Mouse (Mus musculus) brain, adult 2 months (tissue): Measurements from ENCODE around the gene Neb.

ENCODE experiments used
- DNase-seq: peaks from one replicate; pipeline ENCODE4 v3.0.0; 2011; ENCODE audit warnings: low read depth, low spot score

Gene Neb

GRCm38 (mm10) chr2:52306635-52307034 lies 71.6 kb downstream of the Neb start:
- DNase-seq = no peak

DNA sequence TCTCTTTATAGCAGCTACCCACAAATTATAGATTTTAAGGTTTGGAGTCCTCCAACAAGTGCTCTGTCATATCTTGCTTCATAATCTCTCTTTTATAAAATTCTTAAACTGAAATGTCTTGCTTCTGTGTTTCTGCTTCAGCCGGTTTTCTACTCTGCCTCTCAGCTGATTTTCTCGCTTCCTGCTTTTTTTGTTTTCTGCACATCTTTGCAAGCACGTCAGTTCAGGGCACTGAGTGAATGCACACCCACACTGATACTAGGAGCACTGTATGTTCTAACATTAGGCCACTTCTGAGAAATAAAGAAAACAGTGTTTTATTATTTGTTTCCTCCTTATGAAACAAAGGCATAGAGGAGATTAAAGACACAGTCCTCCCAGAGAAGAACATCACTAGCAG lies 73.7 kb downstream of the Neb start:
- DNase-seq = peak; percentile 14

- DNase-seq = peak; percentile 48
Observed at GRCm38 (mm10) chr2:52303405-52303804, 74.9 kb downstream of the Neb start.

- no peak for DNase-seq
Observed at GRCm38 (mm10) chr2:52297969-52298368, 80.3 kb downstream of the Neb start.

DNA sequence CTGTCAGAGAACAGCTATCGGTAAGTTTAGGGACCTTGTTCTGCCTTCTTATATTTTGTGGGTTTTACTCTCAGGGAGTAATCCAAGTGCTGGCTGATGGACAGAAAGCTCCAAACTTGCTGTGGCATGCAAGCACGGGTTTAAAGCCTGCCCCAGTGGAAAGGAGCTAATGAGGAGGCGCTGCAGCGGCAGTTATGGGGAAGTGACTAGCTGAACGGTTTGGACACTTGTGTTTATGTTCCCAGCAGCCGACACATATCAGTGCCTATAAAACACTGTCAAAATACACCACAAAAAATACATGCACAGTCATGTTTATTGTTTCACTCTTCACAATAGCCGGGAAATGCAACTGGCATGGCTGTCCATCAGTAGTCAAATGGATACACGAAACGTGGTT lies 81.5 kb downstream of the Neb start:
- no peak for DNase-seq

DNA sequence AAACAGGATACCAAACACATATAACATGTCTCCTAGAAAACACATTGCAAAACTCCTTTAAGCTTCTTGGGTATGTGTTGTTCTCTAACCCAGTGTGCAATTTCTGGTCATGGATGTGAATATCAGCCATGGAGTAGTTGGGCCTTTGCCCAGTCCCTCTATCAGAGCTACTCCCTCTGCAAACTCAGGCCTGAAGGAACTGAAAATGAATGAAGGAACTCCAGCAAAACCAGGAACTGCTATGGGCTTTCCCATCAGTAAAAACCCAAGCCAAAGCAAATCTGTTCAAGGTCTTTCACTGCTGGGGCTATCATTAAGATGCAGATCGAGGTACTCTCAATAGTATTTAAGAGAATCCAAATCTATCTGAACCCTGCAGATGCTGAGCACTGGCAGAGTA lies 90.8 kb downstream of the Neb start:
- DNase-seq = no peak

- peak; percentile 56 for DNase-seq
Observed at GRCm38 (mm10) chr2:52286421-52286820, 91.9 kb downstream of the Neb start.

DNA sequence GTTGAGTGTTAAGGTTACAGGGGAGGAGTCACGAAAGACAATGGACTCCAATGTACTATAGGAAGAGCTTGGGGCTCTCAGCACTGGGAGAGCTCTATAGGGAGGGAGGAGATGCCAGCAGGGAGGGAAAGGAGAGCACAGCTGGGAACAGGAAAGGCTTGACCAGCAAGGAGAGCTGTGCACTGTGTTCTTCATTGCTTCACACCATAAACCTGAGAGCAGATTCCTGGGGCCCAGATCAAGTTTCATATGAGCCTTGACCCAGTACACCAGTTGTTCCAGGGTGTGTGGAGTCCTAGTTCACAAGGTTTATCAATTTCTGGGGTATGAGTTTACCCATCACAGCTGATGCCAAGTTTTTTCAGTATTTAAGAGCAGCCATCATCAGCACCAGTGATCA lies 106.1 kb downstream of the Neb start:
- DNase-seq = no peak

- no peak for DNase-seq
Observed at GRCm38 (mm10) chr2:52270911-52271310, 107.4 kb downstream of the Neb start.

- DNase-seq = peak; percentile 87
Observed at GRCm38 (mm10) chr2:52262149-52262548, 116.1 kb downstream of the Neb start.

DNA sequence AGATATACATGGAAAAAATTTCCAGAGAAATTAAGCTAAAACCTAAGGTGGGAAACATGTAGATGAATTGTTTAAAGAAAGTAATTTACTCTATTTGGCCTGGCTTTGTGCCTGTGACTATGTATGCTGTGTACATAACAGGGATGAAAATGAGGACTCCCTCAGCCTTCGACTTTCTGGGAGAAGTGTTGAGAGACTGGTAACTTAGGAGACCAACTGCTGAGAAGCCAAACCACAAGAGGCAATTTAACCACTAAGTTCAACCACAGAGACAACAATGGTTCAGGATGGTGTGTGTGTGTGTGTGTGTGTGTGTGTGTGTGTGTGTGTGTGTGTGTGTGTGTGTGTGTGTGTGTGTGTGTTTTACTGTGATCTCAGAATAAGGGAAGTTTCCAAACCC lies 126.2 kb downstream of the Neb start:
- DNase-seq = no peak

DNA sequence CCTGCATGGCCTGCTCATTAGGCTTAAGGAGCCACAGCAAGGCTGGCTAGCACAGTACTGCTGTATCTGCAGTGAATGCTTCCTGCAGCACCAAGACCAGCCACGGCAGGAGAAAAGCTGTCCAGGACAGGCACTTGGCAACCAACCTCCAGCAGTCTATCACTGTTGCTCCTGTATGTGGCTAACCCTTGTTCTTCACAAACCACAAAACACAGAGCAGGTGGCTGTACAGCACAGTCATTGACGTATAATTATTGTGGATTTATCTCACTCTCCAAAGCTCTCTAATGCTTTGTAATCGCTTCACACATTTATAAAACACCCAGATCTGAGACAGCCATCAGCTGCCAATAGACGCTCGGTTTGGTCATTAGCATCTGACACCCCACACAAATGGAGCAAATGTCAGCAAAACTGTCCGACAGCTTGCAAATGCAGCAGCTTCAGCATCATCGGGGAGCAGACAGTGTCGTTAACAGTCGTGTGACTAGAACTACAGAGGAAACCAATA lies 129.9 kb downstream of the Neb start:
- DNase-seq = peak; percentile 71

DNA sequence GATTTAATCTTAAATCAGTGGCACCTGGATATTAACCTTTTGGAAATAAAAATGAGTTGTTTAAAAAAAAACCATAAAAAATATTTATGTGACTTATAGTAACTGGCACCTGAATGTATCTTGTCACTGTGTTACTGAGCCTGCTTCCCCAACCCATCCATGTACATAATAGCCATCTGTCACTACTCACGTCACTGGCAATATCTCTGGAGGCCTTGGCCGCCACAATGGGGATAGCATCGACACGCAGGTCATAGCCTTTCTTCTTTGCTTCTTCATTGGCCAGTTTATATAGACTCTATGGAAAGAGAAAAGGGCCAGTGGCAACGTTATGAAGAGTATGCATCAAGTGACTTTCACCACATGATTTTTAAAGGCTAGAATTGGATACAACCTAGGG lies 133.2 kb downstream of the Neb start:
- peak; percentile 83 for DNase-seq

DNA sequence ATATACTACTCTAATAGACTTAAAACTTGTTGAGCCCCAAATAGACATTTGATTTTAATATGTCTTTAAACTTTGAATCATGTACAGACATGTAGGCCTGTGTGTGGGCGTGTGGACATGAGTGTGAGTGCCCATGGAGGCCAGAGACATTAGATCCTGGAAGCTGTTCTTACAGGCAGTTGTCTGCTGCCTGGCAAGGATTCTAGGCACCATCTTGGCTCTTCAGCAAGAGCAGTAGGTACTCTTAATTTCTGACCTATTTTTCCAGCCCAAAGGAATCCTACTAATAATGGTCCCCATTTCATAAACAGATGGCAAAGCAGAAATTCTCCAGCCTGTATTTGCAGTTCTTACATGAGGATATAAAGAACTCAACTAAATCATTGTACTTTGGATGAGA lies 135.6 kb downstream of the Neb start:
- DNase-seq = peak; percentile 91

- DNase-seq = no peak
Observed at GRCm38 (mm10) chr2:52237892-52238291, 140.4 kb downstream of the Neb start.

- DNase-seq = peak; percentile 68
Observed at GRCm38 (mm10) chr2:52227584-52227983, 150.7 kb downstream of the Neb start.

DNA sequence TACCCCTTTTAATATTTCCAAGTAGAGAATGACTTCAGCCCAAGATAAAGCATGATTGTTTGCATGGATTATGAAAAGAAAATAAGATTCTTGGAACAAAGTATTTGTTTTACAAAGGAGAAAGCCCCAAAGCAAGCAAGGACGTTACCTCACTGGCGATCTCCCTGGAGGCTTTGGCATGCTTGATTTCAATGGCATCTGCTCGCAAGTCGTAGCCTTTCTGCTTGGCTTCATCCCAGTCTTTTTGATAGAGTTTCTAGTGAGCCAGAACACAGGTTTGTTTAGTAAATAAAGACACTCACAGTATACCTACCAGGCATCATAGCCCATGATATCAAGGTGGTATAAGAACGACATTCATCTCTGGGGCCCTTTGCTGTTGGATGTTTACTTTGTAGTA lies 153.9 kb downstream of the Neb start:
- DNase-seq = peak; percentile 90

- peak; percentile 79 for DNase-seq
Observed at GRCm38 (mm10) chr2:52220074-52220473, 158.2 kb downstream of the Neb start.

GRCm38 (mm10) chr2:52215945-52216344 lies 162.3 kb downstream of the Neb start:
- no peak for DNase-seq

DNA sequence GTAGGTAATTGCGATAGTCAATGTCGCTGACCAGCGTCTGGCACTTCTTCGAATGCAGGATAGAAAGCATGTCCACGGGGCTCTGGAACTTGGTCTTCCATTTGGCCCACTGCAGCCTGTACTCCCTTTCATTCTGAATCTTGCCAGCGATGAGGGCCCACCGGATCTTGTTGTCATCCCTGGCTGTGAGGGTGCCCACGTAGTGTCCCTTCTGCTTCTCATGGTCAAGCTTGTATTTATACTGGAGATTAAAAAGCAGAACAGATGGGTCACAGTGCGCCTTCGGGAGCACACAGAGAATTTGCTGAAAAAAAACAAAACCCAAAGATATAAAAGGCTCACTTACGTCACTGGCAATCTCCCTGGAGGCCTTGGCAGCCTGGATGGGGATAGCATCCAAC lies 165.7 kb downstream of the Neb start:
- peak; percentile 98 for DNase-seq

DNA sequence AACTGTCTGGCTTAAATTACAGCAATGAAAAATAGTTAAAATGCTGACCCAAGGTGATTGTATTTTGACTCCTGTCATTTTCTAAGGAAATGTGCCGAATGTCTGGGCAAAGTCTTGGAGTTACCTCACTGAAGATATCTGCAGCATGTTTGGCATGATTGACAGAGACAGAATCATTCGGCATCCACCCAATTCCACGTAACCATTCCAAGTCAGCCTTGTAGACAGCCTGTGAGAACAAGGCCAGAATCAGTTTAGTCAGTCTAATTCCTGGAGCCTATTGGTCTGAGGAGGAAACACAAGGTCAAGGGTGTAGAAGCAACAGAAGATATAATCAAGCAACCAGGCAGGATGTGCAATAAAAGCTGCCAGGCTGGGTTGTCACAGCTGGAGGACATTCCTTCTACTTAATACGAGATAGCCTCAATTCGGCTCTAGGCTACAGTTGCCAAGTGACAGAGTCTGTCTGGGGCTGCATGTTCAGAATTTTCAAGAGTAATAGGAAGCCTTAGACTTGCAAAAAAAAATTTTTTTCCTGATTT lies 166.8 kb downstream of the Neb start:
- DNase-seq = peak; percentile 85

DNA sequence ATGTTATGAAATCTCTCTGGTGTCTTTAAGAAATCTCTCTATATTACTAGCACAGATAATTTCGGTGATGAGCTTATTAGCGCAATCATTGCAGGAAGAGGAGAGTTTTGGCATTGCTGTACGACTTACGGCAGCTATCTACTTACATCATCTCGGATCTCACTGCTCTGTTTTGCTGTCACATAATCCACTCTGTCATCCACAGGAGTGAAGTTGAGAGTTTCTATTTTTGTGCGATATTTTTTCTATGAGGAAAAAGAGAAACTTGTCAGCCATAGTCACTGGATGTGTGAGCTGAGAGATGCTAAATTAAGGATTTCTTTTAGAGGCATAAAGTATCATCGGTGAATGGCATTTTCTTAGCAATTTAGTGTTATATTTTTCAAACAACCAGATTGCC lies 167.6 kb downstream of the Neb start:
- DNase-seq = peak; percentile 65

- peak; percentile 74 for DNase-seq
Observed at GRCm38 (mm10) chr2:52204992-52205391, 173.3 kb downstream of the Neb start.

DNA sequence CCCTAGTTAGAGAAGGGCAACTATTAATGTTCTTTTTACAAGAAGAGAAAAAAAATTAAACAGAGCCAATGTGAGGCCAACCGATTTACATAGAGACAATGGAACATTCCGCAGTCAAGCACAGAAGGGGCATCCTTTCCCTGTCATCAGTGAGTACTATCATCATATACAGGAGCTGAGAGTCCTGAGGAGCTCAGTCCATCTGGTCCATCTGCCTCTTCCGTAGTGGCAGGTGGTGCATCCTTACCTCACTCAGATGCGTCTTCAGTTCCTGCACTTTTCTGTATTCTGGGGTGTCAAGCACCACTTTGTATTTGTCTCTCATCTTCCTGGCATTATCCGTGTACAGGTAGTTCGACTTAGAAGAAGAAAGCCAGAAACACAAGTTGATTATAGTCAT lies 184.6 kb downstream of the Neb start:
- DNase-seq = peak; percentile 93
